Mouse (Mus musculus) macrophage (primary cell): ENCODE data around the gene Ptgfr. TPM values are rescaled to one million over a fixed set of nuclear protein-coding genes. Genes with fewer than 3 reads are reported as not detected.

Source experiments
- H3K27ac ChIP-seq: fragments of 350-480 bp; formaldehyde crosslinking; 2 replicates; pipeline ENCODE4 v1.9.0; 2021
- H3K36me3 ChIP-seq: fragments of 350-480 bp; formaldehyde crosslinking; 2 replicates; pipeline ENCODE4 v1.9.0; 2021; ENCODE audit errors: inconsistent target
- H3K4me3 ChIP-seq: fragments of 350-480 bp; formaldehyde crosslinking; 2 replicates; pipeline ENCODE4 v1.9.0; 2021; ENCODE audit errors: inconsistent target
- H3K79me2 ChIP-seq: fragments of 350-480 bp; formaldehyde crosslinking; 2 replicates; pipeline ENCODE4 v1.9.0; 2021; ENCODE audit errors: inconsistent target
- WGBS: methylation state at CpG from one replicate; pipeline ENCODE4 v1.1.7; 2026; ENCODE audit warnings: inconsistent platforms; ENCODE audit not compliant: missing documents; 5-methylcytosine and 5-hydroxymethylcytosine counted together
- polyA plus RNA-seq: library from polyadenylated mRNA; stranded (reverse); fragments of 250-400 nt; gene quantifications from 3 replicates; pipeline ENCODE4 v1.2.4, GENCODE M21; 2018; ENCODE audit warnings: inconsistent platforms

Ptgfr gene
- polyA plus RNA-seq, 1 experiment from 2014 or later, result not detected

- Histone ChIP-seq H3K27ac (no peak overlapping the region), H3K79me2 (no peaks in the 10 kb centered on the region), H3K36me3 (no peaks in the 10 kb centered on the region), H3K4me3 (no peak overlapping the region)
- 86% methylated on average over 5 of the region's 6 CpGs for WGBS
Measured at GRCm38 (mm10) chr3:151818265-151818664, 19.2 kb downstream of the Ptgfr start.

GRCm38 (mm10) chr3:151808613-151809012 is 28.8 kb downstream of the Ptgfr start:
- 85% methylated on average over 2 of the region's 2 CpGs for WGBS
- Histone ChIP-seq H3K27ac (no peak overlapping the region), H3K79me2 (no peaks in the 10 kb centered on the region), H3K36me3 (no peaks in the 10 kb centered on the region), H3K4me3 (no peak overlapping the region)

DNA sequence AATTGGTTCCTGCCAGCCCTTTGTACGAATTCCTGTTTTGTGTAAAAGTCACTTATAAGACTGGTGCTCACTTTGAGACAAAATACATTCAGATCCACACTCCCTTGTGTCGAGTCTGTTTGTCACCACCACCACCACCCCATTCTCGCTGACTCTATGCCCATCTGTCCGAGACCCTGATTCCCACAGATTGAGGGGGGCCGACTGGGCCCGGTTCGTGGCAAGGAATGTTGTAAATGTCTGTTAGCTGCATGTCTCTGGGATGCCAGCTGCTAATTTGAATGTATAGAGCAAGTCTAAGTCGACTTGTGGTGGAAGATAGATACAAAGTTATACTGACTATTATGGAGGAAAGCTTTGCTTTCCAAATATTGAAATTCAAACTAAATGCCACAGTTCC is 48.8 kb downstream of the Ptgfr start:
- H3K36me3 ChIP-seq, result no peaks in the 10 kb centered on the region
- no peak overlapping the region for H3K27ac ChIP-seq
- H3K4me3 ChIP-seq, result no peak overlapping the region
- no peaks in the 10 kb centered on the region for H3K79me2 ChIP-seq
- 88% methylated on average over 8 of the region's 8 CpGs for WGBS

- WGBS, result 66% methylated on average over 4 of the region's 4 CpGs
- H3K79me2 ChIP-seq, result no peaks in the 10 kb centered on the region
Measured at GRCm38 (mm10) chr3:151775089-151775488, 62.3 kb downstream of the Ptgfr start.

GRCm38 (mm10) chr3:151771074-151771473 is 66.4 kb downstream of the Ptgfr start:
- Histone ChIP-seq H3K79me2 (no peaks in the 10 kb centered on the region), H3K27ac (no peak overlapping the region), H3K36me3 (no peaks in the 10 kb centered on the region), H3K4me3 (no peak overlapping the region)
- WGBS, result 14% methylated on average over 3 of the region's 3 CpGs

More at GRCm38 (mm10) chr3:151775089-151775488, 62.3 kb downstream of the Ptgfr start:
- Histone ChIP-seq H3K27ac (no peak overlapping the region), H3K36me3 (no peaks in the 10 kb centered on the region), H3K4me3 (no peak overlapping the region)

- Histone ChIP-seq H3K36me3 (peaks cover 25% of the 10 kb centered on the region), H3K79me2 (peaks cover 26% of the 10 kb centered on the region; the same call in 1 of the 2 replicates), H3K4me3 (peak within 1 kb of the TSS; percentile 10; the same call in 1 of the 2 replicates), H3K27ac (no peak within 1 kb of the TSS)
- 4% methylated on average over 7 of the region's 7 CpGs for WGBS
Measured at GRCm38 (mm10) chr3:151749737-151750136, 87.7 kb downstream of the Ptgfr start, which contains the start of gene Ifi44. Gene Ifi44 (minus strand): TSS chr3:151749960.

DNA sequence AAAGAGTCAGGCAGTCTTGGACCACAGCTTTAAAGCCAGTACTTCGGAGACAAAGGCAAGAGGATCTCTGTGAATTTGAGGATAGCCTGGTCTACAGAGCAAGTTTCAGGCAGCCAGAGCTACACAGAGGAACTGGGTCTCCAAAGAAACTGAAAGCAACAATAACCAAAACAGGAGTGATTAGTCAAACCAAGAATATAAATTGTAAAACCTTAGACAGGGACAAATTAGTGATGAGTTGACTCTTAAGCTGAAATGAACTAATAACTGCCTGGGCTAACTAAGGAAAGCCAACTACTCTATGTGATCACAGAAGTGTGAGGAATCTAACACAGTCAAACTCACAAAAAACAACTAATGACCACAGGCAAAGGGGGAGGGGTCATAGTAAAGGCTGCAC is 88.9 kb downstream of the Ptgfr start:
- H3K27ac ChIP-seq, result no peak overlapping the region
- peaks cover 26% of the 10 kb centered on the region; the same call in 1 of the 2 replicates for H3K79me2 ChIP-seq
- peaks cover 34% of the 10 kb centered on the region for H3K36me3 ChIP-seq
- no peak overlapping the region for H3K4me3 ChIP-seq
- WGBS, result 91% methylated on average over 1 of the region's 1 CpGs

Other genes with a start within 250 kb of the Ptgfr start
- 19.5 to 101 TPM (median 21.8 TPM) in 3 replicates for gene Ifi44, start 87.7 kb downstream of the Ptgfr start, polyA plus RNA-seq
- gene Ifi44l, start 74.7 kb downstream of the Ptgfr start, polyA plus RNA-seq, result not detected in 3 replicates